Mouse (Mus musculus) kidney, postnatal 14 days (tissue): Measurements from ENCODE around the gene Pparg.

Experiments used
- DNase-seq: peaks from one replicate; pipeline ENCODE4 v3.0.0; 2022; ENCODE audit warnings: mixed read lengths

Gene Pparg

DNA sequence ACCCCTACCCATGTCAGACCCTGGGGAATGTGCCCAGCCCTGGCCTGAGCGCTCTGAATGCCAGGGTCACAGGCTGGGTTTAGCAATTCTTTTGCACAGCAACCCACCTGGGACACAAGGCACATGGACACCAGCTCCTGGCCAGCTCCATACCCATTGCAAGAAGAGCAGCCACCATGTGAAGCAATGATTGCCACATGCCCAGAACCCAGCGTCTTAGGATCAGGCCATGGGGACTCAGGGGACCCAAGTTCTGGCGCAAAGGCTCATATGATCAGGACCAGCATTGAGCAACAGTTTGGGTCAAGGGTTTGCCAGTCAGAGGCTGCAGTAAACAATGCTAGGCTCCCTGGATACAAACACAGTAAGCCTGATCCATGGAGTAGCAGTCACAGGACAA lies 150.7 kb downstream of the Pparg start:
- DNase-seq: no peak

DNA sequence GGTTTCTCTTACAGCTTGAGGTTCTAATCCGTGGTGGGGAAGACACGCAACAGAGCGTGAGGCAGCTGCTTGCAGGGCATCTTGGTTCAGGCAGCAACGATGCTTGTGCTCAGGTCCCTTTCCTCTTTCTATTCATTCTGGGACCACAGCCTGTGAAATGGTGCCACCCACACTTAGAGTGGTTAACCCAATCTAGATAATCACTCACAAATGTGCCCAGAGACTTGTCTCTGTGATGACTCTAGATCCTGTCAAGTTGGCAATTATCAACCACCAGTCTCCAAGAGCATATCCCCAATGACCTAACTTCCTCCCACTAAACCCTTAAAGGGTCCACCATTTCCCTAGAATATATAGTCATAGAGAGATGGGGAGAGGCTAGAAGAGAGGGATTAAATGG lies 152.5 kb downstream of the Pparg start:
- DNase-seq: no peak

DNA sequence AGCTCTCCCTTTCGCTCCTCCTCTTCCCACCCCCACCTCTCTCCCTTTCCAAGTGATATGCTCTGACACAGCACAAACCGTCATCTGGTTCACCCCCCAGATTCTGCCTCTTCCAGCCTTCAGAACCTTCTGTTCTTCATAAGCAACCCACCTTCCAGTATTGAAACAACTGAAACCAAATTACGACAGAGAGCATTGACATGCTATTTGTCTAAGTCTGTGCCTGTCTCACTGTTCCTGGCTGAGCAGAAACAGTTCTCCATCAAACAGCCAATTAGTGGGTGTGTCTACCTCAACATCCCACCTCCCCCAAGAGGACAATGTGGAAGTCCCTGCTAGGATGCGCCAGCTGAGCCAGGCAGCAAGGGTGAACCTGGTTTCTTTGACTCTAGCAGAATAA lies 157.2 kb downstream of the Pparg start:
- no peak for DNase-seq

DNA sequence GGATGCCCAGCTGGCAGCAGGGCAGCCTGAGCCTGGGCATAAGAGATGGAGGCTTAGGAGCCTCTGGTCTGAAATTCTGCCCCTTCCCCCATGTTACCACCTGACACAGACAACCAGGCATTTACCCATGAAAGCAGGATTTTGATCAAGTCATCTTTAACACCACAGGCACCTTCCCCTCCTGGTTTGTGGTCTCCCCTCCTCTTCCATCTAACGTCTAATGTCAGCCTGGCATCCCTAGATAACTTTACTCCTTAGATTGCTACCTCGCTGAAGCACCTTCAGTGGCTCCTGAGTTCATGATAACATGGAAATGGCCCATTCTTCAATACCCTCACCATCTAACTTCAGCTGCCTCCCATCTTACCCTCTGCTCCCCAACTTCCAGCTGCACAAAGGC lies 157.6 kb downstream of the Pparg start:
- DNase-seq: no peak

DNA sequence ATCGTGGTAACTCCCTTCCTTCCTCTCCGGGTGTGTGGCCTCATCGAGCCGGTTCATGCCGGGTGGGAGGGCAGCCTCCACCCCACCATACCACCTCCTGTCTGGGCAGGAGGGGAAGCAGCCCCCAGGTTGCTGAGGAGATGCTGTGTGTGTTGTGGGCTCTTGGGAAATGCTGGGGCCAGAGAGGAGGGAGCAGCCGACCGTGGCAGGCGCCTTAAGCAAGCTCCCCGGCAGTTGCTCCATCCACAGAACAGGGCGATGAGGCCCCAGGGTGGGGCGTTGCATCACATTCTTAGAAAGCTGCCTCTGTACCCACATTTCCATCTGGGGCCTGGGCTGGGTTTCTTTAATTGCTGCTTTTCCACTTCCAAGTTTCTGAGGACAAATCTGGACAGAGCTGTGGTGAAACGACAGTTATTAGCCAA lies 158.5 kb downstream of the Pparg start:
- no peak for DNase-seq

DNA sequence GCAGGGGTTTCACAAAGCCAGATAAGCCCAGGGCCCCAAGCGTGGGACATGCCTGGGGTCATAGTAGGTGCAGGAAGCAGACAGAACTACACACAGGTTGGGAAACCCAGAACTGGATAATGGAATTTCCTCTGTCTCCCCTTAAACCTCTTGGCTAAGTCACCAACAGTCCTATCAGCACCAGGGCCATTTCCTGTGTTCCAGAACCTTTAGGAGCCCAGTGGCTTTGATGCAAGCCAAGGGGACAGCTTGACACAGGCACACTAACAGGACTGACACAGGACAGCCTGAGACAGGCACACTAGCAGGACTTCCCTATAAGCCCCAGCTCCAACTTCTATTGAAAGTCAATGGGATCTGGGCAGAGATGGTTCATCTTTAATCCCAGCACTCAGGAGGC lies 161.2 kb downstream of the Pparg start:
- no peak for DNase-seq

DNA sequence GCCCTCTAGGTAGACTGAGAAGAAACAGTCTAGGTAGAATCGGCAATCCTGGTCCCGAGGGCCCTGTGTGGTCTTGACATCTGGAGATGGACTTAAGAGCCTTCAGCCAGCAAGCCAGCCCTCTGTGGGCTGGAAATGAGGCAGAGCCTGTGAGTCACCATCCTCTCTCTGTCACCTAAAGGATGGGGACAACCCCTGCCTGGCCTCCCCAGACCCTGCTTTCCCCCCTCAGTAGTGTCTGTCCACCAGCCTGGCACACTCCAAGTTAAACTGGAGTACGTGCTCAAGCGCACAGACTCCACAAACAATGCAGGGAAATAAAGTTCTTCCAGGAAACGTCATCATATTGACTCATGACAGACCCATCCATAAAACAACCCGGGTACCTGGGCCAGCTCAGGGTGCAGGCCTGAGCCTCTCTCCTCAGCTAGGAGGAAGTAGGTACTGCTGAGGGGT lies 162.0 kb downstream of the Pparg start:
- DNase-seq: peak; percentile 44

DNA sequence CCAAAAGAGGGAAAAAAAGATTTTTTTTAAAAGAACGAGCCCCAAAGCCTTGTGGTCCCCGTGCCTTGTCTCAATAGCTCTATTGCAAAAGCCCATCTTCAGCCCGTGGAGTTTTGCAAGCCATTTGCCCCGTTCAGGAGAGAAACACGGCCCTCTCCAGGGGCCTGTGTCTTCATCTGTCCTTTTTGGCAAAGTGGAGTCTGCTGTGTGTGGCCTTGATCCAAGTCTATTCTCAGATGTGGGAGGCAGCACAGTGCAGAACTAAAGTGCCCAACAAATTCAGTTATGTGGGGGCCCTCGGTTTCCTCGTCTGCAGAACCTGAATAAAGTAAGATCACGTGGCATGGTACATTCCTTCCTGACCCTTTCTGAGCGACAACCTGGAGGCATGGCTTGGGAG lies 162.4 kb downstream of the Pparg start:
- DNase-seq: peak; percentile 27

DNA sequence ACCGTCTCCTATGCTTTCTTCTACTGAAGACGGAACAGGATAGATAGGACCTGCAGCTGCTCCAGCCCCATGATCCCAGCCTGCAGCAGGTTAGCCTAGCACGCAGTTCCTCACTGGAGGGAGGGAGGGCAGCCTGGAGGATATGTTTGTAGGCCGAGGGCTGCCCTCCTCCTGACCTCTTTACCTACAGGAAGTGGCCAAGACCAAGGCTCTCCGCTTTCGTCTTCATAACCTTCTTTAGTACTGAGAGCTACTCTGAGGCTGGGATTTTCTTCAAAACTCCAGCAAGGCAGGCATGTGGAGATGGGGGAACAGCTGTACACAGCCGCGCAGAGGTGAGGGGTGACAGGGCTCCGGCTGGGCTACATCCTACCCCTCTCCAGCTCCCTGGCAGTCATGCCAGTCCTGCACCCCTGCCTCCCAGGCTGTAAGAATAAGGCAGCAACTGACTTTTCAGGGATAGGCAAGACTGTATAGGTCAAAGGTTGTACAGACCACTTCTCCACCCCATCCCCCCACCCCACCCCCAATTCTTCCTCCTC lies 163.8 kb downstream of the Pparg start:
- peak; percentile 25 for DNase-seq

DNA sequence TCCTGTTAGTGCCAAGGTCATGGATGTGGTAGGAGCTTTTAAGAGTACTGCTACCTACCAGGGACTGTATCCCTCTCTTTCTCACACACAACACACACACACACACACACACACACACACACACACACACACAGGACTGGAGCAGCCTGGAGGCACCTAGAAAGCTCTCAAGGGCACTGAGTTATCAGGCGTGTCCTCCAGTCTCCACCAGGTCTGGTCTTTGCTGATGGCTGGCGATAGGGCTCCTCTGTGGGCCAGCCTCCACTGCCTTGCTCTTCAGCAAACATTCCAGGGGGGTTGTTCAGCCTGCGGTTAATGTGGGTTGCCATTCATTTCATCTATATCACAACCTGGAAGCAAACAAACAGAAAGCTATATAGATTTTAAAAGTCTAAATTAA lies 166.7 kb downstream of the Pparg start:
- DNase-seq: no peak

DNA sequence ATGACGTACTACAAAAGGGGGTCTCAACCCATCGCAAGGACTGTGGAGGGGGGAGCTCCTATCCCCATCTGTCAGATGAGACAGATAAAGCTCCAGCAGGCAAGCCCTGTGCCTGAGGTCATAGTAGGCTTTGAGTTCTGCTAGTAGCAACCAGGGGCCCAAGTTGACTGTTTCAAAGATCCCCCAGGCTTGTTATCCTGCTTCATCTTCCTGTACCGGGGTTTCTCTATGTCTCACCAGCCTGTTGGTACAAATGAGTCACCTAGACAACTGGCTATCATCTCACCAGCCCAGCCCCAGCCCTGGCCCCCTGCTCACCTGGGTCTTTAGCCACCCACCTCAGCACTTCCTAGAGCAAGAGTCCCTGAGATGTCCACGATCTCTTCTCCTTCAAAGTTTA lies 167.6 kb downstream of the Pparg start:
- DNase-seq: no peak

DNA sequence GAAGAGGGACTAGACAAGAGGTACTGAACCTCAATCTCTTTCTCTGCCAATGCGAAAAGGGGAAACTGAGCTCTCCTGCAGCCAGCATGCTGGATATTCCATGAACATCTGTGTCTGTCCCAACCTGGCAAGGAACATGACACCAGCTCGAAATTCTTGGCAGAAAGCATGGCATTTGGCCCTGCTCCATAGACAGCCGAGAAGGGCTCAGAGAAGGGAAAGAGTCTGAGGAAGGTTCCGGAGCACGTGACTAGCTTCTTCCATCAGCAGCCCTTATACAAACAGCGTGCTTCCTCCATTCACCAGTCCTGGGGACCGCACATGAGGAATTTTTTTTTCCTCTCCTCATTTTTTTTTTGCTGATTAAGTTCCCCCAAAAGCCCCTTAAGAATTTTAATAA lies 173.9 kb downstream of the Pparg start:
- DNase-seq: peak; percentile 49

DNA sequence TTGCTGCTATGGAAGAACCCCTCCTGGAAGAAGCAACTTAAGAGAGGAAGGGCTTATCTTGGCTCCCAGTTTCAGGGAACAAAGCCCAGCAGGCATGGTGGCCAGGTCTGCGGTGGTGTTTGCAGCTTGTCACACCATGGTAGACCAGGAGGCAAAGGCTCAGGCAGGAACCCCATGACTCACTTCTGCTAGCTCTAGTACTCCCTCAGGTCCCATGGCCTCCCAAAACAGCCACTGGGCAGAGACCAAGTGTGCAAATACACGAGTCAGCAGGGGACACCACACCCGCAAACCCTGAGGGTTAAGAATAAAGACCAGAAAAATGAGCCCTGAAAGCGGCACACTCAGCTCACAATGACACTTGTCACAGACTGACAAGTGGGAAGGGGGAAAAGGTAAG lies 175.4 kb downstream of the Pparg start:
- no peak for DNase-seq

DNA sequence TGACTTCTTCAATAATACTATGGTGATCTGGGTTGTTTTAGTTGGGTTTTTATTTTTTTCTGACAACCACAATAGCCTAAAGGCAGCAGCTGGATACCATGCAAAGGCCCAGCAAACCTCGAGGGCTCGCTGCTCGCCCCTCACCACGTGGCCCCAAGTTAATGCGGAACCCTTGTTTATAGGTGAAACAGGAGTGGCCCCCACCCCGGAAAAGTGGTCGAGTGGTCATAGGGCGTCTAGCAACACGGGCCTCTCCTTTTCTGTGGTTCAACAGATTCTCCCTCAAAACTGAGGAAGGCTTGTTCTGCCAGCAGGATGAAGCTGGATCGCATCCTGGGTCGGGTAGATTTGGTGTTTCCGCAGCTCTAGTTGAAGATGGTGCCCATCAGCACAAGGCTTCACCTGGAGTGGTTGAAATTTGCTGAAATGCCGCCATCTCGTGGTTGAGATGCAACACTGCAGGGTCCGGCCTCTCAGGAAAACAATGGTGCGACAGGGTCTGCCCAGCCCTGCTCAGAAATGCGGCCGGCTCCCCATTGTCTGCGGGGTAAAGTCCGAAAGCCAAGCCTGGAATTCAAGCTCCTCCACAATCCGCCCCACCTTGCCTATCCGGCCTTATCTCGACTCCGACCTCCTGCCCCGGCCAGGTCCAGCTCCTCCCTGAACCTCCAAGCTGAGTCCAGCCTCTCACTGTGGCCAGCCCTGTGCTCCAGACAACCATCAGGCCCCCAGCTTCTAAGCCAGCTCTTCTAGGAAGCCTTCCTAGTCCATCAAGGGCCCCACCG lies 178.1 kb downstream of the Pparg start:
- peak; percentile 86 for DNase-seq
